Mouse (Mus musculus) spleen, adult 2 months (tissue): ENCODE results near the gene Btbd3.

Experiments
- CTCF ChIP-seq: fragments of 200-500 bp; IDR thresholded peaks from 2 replicates; pipeline ENCODE4 v1.5.1; 2011; ENCODE audit warnings: mild to moderate bottlenecking, inconsistent platforms; ENCODE audit not compliant: insufficient read depth, insufficient read length, insufficient replicate concordance; ENCODE audit errors: extremely low read depth
- POLR2A ChIP-seq: fragments of 200-500 bp; IDR thresholded peaks from 2 replicates; pipeline ENCODE4 v1.6.1; 2011; ENCODE audit warnings: low read depth, low read length, inconsistent platforms

DNA sequence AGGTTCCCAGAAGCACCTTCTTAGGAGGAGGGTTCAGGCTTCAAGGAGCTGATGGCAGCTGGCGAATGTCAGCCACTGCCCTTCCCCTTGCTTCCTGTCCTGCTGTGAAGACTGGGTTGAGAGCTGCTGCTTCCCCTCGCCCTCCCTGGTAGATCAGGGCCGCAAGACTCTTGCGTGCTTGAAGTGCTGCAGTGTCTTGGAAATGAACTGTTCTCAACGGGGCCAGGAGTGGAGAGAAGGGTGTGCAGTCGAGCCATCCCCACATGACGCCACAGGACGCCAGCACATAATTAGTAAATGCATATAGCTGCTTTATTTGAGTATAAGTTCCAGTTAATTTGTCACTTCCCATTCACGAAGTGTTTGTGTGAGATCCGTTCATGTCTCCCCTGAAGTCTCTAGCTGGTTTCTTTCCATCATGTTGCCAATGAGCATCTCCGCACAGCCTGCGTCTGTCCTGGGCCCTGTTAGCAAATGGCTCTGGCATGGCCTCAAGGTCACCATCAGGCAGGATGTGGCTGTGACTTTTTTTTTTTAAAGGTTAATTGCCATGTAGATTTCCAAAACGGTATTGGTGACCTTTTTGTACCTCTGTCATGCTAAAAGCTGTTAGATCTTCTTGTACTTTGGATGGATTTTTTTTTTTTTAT is 9.1 kb downstream of the Btbd3 start:
- TF ChIP-seq CTCF (no peak), POLR2A (no peak)
